Mouse (Mus musculus) lung, postnatal 4 days (tissue): ENCODE data around the gene Disc1.

Source experiments
- DNase-seq, 2 experiments: peaks; one replicate each; pipeline ENCODE4 v3.0.0; 2021

The Disc1 gene

DNA sequence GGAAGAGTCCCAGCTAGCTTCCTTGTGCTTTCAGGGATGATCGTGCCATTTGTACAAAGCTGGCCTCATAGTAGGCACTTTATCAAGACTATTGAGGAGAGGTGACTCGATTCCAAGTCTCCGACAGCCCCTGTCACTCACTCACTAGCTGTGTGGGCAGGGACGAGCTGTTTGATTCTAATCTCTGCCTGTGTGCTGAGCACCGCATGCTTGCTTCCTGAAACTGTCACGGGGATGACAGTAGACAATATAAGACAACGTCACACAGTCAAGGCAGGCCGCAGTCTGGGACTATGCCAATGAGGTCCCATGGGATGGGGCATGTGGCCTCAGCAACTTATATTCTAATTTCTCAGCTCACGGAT is 13.6 kb downstream of the Disc1 start:
- DNase-seq = peak; percentile 74 to 81

DNA sequence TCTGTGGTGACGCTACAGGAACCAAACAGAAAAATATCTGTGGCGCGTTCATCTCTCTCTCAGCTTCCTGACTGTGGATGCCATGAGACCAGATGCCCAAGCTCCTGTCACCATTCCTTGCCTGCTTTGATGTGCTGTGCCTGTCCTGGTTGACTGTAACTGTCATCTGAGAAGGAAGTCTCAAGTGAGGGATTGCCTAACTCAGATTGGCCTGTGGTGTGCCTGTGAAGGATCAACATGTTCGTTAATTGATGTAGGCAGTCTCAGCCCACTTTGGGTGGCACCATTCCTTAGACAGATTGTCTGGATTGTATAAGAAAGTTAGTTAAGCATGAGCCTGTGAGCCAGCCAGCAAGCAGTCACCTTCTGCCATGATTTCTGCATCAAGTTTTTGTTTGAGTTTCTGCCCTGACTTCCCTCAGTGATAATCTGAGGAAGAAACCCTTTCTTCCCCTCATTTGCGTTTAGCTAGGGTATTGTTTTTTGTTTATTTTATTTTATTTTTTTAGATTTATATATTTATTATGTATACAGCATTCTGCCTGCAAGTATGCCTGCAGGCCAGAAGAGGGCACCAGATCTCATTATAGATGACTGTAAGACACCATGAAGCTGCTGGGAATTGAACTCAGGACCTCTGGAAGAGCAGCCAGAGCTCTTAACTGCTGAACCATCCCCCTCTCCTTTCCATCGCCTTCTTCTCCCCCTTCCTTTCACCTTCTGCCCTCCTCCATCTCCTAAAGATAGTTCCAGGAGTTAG is 14.3 kb downstream of the Disc1 start:
- DNase-seq = no peak

DNA sequence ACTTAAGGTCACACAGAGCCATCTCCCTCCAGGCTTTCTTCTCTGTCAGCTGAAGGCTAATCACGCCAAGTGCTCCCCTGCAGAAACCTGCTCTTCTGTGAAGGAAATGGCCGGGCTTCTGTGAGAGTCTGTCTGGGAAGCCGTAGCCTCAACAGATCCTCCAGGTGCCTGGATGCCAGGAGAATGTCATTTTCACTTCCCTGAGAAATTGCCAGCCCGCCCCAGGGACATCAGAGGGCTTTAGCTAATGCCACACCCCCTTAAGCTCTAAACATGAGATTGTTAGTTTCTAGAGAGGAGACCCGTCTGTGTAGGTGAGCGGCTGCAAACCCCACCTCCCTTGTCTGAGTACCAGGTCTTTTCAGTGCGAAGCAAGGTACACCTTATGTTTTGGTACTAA is 15.3 kb downstream of the Disc1 start:
- DNase-seq = no peak

DNA sequence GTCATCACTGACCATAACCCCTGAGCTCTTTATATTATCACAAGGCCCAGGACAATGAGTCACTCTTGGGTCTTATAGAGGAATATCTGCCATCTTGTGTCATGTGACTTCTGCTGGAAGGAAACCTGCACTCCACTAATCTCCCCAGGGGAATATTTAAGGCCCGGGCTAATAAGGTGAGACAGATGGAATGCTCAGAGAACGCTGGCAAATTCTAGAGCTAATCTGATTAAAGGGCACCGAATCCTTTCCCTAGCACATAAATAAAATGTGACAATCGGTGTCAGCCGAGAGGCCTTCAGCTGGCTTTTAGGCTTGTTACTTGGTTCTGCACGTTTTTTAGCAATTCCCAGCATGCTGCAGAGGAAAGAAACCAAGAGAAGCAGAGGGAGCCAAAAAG is 15.7 kb downstream of the Disc1 start:
- DNase-seq = no peak

DNA sequence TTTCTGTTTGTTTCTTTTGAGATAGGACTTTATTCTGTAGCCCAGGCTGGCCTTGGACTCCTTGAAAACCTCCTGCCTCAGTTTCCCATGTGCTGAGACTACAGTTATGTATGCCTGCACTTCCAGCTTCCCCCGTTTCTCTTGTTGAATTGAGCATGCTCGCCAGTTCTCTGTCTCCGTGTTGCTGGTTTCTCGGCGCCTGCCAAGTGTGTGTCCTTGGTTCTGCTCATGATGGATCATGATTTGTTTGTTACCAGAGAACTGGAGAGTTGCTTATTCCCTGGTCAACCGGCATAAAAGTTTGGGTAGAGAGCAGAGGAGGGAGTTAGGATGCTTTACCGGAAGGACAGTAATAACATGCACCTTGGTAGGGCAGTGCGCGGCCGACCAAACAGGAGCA is 20.1 kb downstream of the Disc1 start:
- no peak for DNase-seq

DNA sequence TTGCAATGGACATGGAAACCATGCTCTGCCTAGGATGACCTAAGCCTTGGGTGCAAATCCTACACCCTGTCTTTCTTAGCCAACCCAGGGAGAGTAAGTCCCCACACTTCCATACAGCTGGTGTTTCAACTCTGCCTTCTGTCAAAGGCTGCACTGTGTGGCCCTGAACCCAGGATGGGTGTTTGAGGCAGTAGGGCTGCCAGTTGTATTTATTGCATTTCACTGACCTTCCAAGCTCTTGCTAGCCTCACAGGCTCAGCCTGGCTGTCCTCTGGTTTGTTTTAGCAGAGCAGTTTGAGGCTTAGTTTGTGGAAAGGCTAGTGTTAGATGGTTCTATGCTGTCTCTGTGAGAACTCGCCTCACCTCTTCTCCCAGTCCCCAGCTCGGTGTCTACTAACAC is 20.6 kb downstream of the Disc1 start:
- no peak for DNase-seq

DNA sequence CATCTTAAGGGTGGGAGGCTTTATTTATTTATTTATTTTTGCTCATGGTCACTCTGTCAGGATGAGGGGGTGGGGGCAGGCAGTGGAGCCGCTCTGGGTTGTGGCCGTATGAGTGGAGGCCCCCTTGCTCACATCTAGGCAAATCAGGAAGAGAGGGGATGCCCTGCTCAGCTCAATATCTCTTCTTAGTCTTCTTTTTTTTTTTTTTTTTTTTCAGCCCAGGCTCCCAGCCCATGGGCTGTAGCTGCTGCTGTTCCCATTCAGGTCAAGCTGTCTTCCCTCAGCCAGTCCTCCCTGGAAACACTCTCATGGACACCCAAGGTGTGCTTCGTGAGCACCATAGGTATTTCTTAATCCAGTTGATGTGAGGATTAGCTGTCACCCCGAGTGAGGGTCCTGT is 21.4 kb downstream of the Disc1 start:
- DNase-seq = no peak

DNA sequence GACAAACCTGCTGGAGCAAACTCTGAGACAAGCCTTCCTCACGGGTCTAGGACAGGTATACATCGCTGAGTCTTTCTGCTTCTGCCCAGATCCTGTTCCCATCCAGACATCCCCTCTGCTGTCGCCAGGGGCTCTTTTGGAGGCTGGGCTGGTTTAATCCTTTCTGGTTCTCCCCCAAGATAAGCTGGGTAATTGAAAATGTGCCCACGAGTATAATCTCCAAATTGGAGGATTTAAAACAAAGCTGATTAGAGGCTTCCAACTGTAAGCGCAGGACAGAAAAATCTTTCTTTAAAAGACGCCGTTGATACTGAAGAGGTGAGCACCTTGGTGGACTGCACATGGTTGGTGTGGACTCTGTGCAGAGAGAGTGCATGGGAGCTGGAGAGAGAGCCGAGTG is 23.3 kb downstream of the Disc1 start:
- no peak for DNase-seq

DNA sequence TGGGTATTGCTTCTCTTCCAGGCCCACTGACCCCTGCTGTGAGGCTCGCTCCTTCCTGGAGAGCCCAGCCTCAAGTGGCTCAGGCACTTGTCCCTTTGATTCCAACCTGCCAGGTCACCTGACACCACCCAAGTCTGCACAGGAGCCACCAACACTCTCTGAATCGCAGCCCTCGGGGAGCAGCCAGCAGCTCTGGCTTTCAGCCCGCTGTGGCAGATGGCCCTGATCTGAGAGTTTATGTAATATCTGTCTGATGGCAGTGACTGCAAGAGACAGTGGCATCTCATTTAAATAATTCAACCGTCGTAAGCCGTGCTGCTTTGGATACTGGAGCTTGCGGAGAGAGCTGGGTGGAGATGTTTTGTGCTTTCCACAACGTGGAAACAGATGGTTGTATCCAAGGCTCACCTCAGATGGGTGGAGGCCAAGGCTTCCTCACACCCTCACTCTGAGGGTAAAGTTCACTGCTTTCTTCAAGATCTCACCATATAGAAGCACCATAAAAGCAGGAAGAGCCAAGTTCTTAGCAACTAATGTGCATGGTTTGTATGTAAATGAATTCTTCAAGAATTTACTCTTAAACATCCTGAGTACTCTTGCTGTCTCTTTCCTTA is 24.9 kb downstream of the Disc1 start:
- peak; percentile 26 to 59 for DNase-seq

DNA sequence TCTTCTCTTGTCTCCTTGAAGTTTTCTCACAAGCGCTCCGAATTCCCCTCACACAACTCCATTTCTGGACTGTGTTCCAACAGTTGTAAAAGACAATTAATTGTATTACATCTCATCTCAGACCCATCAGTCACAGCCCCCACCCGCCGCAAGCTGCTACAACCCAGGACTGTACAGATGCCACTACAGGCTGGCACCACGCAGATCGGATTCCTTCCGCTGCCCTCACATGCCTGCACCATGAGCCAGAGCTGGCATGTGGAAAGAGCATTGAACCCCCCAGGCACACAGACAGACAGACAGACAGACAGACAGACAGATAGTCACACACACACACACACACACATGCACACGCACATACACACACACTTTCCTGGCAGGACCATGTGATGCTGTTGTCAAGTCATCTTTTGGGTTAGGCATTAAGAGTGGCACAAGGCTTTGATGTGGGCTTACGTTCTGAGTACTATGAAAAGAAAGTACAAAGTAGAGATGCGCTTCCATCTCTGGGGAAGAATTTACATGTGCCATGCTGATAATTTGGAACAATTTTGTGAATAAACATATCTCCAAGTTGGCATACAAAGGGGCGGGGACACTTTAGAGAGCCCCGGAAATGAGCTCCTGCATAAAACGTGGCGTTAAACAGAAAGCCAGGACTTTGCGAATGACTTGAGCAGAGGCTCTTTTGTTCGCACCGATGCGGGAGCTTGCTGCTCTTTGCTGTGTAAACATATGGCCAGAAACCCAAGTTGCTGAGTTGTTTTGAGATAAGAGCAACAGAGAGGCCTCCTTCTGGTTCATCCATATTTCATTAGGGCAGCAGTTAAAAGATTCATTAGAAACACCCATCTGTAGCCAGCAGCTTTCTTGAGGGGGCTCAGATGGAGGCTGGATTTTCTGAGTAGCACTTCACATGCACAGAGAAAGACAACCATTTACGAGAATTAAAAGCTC is 26.7 kb downstream of the Disc1 start:
- no peak for DNase-seq

DNA sequence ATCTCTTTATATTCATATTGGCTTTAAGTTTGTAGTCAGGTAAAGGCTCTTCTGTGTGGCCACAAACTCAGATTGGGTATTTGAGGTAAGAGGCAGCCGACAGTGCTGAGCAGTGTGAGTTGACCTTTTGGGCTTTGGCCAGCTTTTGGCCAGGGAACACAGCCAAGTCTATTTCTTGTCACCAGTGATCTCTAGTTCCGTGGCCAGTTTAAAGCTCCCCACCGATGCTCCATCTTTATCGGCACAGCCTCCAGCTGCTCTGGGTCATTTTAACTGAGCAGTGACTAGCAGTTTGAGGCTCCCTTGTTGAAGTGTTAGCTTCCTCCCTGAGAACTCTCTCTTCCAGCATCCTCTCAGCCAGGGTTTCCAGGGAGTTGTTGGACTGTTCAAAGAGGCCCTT is 29.8 kb downstream of the Disc1 start:
- peak; percentile 56 to 57 for DNase-seq

DNA sequence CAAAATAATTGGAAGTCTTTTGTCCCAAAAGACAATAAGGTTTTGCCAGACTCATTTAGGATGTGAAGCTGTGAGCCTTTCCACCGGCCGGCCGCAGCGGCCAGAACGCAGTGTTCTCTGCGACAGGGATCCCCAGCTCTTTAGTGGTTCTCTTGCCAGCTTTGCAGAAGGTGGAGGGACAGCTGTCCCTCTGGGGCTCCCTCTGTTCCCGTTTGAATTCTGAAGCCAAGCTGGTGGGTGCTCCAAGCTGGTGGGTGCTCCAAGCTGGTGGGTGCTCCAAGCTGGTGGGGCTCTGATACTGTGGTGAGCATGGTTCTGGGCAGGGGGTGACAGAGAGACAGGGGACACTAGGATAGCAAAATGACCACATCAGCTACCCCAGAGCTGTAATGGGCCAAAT is 30.5 kb downstream of the Disc1 start:
- no peak for DNase-seq

DNA sequence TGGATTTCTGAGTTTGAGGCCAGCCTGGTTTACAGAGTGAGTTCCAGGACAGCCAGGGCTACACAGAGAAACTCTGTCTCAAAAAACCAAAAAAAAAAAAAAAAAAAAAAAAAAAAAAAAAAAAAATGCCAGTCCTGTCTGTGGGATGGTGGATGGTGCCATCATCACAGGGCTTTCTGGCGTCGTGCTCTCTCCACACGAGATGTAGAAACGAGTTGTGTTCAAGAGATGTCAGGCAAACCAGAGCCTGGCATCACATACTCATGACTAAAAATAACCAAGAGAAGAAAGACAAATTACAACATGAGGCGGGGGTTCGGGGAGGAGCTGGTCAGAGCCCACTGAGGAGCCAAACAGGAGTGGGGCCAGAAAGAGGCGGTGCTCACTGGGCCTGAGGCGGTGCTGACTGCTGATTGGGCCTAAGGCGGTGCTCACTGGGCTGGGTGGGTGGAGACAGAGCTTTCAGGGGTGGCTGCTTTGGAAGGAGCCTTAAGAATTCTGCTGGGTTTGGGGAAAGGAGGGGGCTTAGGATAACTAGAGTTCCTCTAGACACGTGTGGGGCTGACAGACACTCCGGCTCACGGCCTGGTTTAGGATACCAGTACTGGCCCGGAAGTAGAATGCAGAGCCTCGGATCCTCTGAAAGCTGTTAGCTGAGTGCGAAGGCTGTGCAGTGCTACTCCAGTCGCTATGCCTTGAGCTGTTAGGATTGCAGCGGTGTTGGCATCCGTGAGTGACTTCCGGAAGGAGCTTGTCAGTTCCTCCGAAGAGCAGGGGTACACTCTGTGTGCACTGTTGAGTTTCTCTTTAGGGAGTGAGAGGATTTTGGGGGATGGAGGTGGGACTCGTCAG is 37.1 kb downstream of the Disc1 start:
- peak; percentile 75 to 88 for DNase-seq

DNA sequence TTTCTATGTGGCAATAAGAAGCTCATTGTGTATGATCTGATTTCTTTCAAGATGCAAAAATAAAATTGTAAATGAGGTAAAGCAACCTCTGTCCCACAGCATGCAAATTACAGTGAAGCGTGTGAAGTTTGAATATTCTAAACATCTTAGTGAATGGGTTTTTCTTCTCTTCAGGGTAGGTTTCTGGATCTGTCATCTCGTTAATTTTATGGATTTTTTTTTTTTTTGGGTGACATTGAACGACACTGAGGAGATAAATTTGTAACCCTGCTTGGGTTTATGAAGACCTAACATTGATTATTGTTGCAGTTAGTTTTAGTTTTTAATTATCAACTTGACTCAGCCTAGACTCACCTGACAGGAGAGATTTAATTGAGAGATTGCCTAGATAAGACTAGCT is 43.1 kb downstream of the Disc1 start:
- no peak for DNase-seq

DNA sequence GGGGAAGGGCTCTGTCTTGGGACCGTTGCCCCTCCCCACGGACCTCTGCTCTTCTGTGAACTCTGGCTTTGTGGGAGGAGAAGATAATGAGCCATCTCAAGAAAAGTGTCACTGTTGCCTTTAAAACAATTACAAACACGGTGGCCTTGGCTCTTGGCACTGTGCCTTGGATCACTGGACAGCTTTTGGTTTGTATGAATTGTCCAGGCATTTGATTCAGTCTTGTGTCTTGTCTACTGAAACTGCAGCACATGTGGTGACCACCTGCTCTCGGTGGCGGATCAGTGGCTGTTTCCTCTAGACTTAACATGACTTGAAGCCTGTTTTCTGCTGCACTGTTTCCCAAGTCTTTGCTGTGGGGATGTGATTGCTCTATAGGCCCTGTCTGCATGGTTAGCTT is 44.1 kb downstream of the Disc1 start:
- DNase-seq = no peak

DNA sequence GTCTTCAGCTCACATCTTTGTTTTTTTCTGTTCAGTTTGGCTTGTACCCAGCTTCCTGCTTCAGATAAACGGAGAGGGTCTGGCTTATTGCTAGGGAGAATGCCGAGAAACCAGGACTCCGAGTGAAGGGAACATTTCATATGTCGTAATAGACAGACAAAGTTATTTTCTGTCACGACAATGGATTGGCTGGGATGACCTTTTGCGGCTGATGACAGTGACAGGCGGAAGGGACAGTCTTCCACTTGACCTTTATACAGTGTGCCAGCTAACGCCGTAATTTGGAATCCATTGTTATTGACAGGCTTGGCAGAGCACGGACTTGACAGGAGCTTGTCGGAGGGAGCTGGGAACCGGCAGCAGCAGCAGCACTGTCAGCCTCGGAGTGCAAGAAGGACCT is 48.3 kb downstream of the Disc1 start:
- DNase-seq = peak; percentile 36 to 46

DNA sequence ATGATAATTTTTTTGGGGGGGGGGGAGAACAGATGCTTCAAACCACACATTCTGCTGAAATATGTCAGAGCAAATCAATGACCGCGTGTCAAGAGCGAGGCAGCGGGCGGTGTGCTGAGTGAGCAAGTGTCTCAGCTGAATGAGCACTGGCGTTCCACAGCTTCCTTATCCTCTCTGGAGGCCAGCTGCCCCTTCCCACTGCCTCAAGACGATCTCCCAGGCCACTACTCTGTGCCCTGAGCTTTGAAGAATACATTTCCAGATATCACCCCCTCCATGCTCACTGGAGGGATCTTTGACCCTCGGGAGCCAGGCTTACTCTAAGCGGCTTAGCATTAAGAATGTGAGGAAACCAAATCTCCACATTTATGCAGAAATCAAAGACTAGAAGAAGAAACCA is 59.2 kb downstream of the Disc1 start:
- no peak for DNase-seq

DNA sequence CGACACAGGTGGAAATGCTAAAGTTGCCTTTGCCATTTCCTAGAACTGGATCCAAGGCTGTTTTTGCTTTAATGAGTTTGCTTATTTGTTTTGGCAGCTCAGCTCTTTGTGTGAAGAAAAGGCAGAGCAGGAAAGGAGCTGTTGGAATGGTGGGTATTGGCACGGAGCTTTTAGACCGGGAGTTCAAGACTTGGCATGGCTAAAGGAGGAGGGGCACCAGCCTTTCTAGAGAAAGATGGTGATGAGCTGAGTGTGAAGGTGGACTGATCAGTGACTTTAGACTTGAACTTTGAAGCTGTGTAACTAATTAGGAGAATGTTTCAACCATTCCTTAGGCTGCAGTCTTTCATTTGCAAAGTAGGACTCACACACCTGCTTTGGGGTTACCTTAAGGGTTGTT is 59.8 kb downstream of the Disc1 start:
- DNase-seq = no peak

DNA sequence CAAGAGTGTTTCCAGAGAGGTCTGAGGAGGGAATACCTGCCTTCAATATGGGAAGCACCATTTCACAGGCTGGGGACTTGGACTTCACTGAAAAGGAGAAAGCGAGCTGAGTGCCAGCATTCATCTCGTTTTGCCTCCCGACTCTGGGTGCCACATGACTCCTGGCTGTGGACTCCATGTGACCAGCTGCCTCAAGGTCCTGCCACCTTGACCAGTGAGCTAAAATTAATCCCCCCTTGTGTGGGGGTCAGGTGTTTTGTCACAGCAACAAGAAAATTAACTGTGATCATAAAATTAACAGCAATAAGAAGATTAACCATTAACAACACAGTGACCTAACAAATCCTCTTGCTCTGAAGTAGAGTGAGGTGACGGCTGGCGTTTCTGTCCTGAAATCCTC is 61.3 kb downstream of the Disc1 start:
- no peak for DNase-seq

DNA sequence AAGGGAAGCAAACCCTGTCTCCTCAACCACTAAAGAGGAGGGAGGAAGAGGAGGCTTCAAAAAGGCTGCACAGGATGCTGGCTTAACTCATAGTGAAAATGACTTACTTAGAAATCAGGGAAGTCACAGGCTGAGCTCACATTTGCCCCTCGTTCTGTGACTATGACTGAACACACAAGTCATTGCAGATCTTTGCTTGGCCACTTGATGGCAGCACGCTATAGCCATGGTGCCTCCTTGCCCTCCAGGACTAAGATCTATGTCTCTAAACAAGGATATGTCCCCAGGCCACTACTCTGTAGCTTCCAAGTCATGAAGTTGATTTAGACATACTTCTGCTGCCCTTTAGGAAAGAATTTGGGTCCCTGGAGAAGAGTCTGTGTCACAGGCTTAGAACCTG is 62.6 kb downstream of the Disc1 start:
- DNase-seq = peak; percentile 50 to 68

DNA sequence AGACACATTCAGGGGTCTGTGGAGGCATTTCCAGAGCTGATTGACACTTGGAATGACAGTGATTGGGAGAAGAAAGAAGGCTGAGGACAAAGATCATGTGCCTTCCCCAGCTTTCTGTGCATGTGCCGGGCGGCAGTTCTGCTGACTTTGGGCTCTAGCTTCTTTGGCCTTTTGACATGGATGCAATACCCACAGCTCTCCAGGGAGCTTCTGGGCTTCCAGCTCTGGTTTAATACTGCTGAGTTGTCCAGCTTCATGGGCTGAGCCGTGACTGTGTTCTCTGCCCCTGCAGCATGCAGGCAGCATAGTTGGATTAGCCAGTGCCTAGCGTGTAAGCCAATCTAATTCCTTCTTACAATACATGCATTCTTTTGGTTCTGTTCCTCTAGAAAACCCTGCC is 72.5 kb downstream of the Disc1 start:
- DNase-seq = no peak

DNA sequence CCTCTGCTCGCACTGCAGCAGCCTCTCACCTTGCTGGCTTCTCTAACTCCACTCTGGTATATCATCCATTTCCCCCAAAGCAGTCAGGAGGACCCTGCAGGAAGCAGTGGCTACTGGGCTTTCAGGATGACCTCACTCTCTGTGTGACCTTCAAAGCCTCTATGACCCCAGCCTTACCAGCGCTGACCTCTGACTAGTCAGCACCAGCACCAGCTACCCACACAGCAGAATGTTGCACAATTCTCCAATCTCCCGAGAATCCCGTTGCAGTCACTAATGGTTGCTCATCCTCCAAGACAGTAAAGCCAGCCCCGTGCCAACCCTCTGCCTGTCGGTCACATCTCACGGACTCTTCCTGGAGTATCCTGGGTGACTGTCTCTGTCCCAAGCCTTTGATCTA is 73.6 kb downstream of the Disc1 start:
- no peak for DNase-seq

DNA sequence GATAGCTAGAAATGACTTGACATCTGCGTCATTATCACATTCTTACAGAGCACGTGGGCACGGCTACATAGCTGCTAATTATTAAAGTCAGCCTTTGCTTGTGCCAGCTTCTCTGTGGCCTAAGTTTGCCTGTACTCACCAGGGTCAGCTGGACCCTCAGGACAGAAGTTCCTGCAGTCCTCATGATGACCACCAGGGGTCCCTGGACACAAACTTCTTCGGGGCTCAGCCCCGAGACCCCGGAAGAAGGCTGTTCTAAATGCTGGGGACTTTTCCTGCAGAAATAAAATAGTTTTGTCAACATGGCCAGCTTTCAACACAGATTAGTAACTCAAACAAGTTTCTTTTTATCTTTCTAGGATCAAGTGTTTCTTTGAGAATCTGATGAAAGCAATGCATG is 74.3 kb downstream of the Disc1 start:
- DNase-seq = peak; percentile 38 to 63
